Mouse (Mus musculus) cerebellum, adult (tissue): ENCODE results near the gene Prkag2.

Experiments used
- ATAC-seq: cut with Nextera tagmentation; 2 replicates; pipeline ENCODE4 v1.9.2; 2017; ENCODE audit warnings: mild to moderate bottlenecking, moderate library complexity, mixed read lengths; ENCODE audit not compliant: insufficient number of reproducible peaks, low FRiP score, low TSS enrichment

The Prkag2 gene

DNA sequence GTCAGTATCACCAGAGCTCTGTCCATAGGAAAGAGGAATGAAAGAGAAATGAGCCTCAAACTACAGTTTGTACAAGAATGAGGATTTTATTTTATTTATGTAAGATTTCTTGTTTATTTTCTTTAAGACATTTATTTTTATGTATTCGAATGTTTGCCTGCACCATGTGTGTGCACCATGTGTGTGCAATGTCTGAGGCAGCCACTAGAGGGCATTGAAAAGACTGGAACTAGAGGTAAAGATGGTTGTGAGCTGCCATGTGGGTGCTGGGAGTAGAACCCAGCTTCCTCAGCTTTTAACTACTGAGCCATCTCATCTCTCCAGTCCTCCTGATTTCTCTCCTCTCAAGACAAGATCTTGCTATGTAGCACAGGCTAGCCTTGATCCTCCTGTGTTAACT lies 166.7 kb downstream of the Prkag2 start:
- ATAC-seq, result no peak

DNA sequence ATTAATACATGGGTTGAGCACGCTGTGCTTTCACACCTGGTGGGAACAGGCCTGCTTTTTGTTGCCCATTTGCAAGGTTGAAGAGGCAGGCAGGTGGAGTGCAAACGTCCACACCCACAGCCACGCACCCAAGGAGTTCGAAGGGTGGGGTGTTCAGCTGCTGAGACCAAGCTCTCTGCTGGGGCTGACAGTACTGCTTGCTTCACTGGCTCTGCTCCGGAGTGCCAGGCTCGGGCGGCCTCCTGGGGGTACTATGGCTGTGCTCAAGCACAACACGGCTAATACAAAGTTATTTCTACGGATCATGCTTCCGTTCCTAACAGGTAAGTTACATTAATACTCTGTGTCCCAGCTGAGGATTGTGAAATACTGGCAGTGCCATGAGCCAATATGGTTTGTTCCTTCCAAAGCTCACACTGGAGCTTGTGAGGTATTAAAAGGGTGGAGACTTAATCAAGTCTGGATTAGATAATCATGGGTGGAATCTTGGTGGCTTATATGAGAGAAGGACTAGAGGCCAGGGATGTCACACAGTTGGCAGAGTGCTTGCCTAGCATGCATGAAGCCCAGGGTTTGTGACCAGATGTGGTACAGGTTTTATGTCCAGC lies 168.8 kb downstream of the Prkag2 start:
- ATAC-seq, result no peak

DNA sequence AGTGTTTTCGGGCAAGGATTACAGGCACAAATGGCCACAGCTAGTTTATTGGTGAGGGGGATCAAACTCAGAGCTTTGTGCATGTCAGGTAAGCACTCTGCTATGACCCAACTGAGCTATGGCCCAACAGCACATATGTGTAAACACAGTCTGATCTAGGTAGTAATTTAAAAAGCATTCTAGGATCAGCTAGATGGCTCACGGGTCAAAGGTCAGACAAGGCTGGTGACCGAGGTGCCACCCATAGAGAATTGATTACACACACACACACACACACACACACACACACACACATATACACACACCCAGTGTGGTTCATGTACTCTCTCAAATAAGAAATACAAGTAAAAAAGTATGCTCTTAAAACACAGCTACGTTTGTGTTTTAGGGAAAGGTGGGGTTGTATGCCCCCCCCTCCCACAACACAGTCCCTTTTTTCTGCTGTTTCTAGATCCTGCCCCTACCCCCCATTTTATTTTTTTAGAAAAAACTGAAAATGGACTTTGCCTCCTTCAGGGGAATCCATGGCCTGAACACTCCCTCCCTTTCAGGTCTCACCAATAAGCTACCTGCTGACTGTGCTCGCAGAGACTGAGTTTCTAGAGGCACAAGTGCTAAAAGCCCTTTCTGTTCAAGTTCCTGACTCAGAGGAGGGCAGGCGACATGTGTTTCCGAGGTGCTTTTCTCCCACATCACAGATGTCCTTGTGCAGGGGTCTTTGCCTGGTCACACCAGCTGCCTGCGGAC lies 169.4 kb downstream of the Prkag2 start:
- ATAC-seq, result no peak

DNA sequence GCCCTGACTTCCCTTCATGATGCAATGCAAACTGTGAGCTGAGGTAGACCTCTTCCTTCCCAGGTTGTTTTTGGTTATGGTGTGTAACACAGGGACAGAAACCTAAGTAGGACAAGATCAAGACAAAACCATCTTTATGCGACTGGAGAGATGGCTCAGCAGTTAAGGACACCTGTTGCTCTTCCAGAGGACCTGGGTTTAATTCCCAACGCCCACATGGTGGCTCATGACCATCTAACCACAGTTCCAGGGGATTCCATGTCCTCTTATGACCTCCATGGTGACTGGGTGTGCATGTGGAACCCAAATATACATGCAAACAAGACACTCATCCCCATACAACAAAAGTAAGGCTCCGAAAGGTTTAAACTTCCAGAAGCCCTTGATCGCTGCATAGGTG lies 171.6 kb downstream of the Prkag2 start:
- no peak for ATAC-seq

DNA sequence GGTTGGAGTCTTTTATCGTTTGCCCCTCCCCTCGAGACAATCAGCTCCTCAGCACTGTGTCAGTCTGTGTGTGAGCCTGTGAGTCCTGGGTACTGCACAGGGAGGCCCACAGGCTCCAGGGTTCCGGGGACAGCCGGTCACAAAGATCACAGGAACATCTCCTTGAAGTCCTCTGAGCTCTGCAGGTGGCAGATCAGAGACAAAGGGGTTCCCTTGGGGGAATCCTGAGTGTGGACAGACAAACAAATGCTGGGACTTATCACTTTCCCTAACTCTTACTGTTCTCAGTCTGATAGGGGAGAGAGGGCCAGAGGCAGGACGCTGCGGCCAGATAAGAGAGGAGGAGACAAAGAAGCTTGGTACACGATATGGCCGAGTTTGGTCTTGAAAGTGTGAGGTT lies 172.7 kb downstream of the Prkag2 start:
- no peak for ATAC-seq

DNA sequence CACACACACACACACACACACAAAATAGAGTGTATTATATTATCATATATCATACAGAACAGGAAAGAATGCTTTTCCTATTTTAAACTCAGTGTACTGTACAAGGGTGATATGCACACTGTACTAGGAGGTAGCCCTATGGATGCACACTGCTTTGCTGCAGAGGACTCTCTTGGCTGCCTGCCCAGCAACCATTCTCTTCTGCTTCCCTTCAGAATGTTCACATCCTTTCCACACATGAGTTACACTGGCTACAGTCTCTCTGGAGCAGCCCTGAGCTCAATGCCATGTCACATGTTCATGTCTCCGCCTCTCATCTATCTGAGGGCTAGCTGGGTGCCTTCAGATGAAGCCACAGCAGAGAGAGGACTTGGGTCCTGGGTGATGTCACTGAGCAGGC lies 181.3 kb downstream of the Prkag2 start:
- no peak for ATAC-seq

DNA sequence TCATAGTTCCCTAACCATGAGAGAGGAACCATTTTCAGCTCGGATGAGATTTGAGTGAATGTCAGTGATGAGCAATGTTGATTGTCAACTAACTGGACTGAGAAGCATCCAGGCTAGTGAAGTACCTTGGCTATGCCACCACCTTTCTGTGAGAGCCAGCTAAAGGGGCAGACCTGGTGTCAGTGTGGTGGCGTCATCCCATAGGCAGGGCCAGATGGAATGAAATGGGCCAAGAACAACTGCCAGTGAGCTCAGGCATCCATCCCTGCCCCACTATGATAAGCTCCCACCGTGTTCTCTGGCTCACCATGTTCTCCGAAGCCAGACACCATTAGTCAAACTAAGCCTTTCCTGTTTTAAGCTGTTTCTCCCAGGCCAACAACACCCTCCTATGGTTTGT lies 183.9 kb downstream of the Prkag2 start:
- peak; percentile 67; the same call in 1 of the 2 replicates for ATAC-seq

DNA sequence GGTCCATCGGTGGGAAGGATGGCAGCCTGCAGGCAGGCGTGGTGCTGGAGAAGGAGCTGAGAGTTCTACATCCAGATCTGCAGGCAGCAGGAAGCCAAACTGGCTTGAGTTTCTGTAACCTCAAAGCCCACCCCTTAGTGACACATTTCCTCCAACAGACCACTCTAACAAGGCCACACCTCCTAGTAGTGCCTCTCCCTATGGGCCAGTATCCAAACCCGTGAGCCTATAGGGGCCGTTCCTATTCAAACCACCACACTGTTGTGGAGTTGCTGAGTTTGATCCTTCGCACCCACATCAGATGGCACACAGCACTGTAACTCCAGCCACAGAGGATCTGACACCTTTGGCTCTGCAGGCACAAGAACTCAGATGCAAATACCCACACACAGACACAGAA lies 185.3 kb downstream of the Prkag2 start:
- ATAC-seq, result no peak

DNA sequence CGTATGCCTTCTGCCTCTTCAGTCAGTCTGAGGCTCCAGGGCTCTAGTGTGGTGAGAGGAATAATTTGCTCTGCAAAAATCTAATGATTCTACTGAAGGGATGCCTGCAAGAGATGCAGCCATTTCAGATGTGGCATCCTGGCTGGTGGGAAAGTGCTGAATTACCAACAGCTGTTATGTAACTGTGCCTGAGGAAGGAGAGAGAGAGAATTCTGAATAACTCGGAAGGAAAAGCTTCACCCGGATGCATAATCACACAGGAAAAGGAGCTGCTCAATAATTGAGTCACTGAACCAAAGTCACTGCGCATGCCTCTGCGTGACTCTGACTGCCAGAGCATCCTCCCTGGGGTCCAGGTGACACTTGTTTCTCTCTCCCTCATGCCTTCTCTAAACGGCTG lies 186.8 kb downstream of the Prkag2 start:
- no peak for ATAC-seq

DNA sequence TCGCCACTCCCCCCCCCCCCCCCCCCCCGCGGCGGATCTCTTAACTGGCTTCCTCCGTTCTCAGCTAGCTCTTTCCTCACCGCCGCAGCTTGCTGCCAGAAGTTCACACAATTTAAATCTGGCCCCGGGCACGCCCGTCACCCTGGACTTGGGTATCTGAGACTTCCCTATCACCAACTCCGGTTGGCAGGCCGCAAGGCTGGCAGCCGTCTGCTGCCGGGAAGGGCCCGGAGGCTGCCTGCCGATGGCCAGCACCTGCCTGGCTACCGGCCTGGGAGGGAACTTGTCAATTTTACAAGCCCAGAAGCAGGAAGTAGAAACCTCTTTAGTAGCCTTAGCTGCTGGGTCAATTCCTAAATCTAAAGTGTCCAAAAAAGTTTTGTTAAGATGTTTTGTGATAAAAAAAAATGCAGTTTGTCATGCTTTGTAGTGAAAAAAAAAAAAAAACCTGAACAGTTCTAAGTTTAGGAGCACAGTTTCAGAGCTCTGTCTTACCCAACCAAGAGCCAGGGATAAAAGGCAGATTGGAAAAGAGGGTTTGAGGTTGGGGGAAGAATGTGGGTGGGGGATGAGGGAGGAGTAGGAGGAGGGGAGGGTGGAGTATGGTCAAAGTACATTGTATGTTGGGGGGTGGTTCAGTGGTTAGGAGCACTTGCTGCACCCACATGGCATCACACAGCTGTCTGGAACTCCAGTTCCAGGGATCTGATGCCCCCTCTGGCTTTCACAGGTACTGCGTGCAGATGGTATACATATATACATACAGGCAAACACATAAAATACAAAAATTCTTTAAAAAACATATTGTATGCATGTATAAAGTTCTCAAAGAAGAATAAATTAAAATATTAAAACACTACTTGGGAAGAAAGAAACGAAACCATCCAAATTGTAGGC lies 191.4 kb downstream of the Prkag2 start:
- ATAC-seq, result peak; percentile 31

DNA sequence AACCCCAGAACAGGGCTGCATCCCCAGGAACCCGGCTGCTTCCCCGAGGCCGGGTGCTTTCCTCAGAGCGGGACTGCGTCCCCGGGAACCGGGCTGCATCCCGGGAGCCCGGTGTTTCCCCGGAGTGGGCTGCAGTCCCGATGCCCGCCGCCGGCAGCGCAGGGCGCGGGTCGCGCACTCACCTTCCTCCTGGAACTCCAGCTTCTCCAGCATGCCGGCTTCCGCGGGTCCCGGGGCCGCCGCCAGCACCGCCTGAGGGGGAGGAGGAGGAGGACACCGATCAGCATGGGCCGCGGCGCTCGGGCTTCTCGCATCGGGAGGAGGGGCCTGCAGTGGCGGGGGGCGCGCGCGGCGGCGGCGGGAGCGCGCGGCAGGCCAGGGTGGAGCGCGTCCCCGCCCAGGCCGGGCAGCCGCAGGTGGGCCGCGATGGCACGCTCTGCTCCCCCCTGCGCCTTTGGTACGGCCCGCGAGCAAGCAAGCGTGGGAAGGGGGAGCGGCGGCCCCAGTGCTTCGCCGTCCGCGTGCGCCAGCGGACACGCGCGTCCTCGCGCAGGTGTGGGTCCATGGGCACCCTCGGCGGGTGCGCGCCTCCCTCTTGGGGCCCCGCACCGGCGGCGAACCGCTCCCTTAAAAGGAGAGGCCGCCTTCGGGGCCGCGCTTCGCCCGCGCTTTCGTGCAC lies 192.2 kb downstream of the Prkag2 start:
- ATAC-seq, result peak; percentile 84

DNA sequence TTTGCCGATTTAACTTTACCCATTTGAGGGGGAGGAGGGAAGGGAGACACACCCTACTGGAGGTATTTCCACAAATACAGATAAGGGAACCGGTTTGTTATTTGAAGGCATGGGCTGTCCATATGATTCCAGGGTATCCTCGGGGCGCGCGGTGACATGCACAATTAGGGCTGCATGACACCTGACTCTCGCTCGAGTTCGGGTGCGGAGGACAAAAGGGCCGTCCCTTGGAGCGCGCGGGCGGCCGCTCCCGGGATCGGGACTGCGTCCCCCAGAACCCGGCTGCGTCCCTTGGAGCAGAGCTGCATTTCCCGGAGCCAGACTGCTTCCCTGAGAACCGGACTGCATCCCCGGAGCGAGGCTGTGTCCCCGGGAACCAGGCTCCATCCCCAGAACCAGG lies 192.7 kb downstream of the Prkag2 start:
- ATAC-seq, result peak; percentile 7; the same call in 1 of the 2 replicates

DNA sequence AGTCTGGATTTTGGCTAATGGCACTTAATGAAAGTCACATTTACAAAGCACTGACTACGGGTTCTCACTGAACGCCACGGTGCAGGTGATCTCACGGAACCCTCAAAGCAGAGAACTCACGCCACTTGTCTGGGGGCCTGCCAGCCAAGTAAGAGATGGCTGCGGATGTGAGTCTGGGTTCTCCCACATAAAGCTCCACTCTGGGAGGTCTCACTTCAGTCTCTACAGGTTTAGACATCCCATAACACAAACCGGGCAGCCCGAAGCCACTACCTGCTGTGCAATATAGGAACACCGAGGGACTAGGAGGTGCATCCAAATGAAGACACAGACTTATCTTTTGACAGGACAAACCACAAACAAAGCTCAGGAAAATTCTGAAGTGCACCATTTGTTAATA lies 193.6 kb downstream of the Prkag2 start:
- ATAC-seq, result no peak

DNA sequence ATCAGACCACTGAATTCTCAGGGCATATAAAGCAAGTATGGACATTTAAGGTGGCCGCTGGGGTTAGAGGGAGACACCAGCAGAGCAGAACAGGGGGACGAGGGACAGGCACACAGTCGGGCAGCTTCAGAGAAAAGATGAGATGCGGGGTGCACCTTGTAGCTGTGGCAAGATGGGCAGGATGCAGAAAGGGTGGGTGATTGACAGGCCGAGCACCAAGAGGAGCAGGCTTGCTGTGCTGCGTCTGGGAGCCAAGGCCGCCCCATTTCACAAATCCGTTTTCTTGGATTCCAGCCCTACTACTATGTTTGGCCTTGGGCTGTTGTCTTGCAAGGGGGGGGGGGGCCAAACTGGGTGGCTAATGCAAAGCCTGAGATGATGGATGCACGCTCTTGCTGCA lies 195.5 kb downstream of the Prkag2 start:
- 0 out of 2 replicates have a peak, but pooled peaks have one; percentile 27 for ATAC-seq

DNA sequence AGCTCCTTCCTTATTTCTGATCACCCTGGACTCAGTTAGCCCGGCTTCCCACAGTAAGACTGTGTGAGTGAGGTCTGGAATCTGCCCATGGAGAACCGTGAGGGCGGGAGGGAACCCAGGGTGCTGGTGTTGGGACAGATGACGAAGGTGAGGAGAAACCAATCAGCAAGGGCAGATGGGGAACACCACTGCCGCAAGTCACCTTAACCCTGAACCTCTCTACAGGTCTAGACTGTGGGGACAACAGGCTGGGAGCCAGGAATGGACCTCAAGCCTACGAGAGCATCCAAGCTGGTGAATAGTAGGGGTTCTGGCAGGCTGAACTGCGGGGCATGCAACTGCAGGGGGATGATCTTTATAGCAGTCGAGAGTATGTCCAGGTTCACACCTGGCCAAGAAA lies 196.0 kb downstream of the Prkag2 start:
- ATAC-seq, result no peak

DNA sequence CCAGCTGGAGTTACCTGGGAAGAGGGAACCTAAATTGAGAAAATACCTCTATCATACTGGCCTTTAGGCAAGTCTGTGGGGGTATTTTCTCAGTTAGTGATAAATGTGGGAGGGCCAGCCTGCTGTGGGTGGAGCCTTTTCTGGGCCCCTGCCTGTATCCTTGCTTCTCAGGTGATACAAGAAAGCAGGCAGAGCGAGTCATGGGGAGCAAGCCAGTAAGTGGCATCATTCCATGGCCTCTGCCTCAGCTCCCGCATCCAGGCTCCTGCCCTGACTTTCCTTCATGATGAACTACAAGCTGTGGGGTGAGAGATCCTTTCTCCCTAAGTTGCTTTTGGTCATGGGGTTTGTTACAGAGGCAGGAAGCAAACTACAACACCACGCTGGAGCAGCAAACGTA lies 196.4 kb downstream of the Prkag2 start:
- no peak for ATAC-seq

DNA sequence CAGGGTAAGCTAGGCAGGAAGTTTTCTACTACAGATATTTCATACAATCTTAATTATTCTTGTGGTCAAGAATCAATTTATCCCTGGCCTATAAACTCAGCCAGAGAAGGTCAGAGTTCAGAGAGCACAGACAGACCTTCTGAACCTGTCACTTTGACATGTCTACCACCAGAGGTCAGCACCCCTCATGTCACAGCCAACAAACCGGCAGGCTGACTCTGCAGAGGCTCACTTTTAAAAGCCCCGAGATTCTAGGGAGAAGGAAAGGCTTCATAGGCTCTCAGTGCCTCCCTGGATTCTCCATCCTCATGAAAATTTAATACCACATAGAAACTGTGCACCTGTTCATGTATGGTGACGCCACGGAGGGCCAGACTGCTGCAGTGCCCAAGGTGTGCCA lies 197.6 kb downstream of the Prkag2 start:
- no peak for ATAC-seq

DNA sequence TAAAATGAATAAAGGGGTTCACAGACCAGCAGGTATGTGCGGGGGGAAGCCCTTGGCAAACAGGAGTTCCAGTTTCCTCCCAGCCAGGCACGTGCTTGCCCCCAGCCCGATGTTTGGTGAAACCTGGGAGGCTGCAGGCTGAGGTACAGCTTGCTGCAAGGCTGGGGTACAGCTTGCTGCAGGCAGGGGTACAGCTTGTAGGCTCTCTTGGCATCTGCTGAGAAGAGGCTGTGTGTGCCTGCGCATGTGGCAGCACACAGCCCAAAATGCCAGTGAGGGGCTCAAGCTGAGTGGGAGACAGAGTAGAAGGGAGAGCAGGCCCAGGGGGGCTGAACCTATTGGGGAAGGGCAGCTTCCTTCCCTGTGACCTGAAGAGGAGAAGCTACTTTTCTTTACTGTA lies 204.8 kb downstream of the Prkag2 start:
- ATAC-seq, result no peak

DNA sequence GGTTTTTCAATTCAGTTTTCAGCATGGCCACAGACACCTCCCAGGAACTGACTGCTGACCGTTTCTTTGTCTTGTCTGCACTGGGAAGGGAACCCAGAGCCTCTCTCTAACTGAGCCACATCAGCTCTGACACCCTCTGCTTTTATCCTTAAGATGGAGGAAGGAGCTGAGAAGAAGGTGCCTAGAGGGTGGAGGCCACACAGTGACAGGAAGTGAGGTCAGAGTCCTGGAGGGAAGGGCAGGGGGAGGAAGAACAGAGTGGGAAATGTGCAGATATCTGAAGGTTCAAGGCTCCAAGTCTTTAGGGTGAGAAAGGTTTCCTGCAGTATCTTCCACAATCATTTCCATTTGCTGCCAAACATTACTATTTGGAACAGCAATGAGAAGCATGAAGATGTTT lies 205.6 kb downstream of the Prkag2 start:
- no peak for ATAC-seq

DNA sequence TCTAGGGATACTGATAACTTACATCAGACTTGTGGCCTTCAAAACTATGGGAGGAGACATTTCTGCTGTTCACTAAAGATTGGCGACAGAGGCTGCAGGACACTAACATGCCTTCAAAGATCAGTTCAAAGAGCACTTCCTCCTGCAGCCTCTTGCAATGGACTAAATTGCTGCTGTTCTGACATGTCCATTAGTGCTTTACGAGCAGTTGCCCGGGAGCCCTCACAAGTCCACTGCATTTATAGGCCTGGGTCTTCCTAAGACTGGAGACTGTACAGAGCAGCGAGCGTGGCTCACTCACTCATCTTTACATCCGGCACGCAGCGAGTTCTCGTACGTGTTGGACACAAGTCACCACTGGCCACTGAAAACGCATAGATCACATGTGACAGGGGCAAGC lies 208.0 kb downstream of the Prkag2 start:
- no peak for ATAC-seq

DNA sequence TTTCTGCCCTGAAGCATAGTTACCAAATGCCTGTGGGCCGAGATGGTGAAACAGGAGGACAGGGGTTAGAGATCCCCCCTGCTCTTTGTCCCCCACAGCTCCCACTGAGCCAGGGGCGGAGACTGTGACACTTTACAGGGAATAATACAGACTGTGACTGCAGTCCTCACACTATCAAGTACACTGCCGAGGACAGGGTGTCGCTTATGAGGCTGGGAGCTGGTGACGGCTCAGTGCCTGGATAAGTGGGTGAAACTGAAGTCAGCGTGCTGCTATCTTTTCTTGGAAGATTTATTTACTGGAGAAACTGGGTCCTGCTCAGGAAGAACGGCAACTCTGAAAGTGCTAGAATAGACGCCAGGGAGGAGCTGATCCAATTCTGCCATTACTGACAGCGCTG lies 210.6 kb downstream of the Prkag2 start:
- no peak for ATAC-seq
